Comparison of ENCODE assay signal across 22 mouse cellular contexts in the genomic region with DNA sequence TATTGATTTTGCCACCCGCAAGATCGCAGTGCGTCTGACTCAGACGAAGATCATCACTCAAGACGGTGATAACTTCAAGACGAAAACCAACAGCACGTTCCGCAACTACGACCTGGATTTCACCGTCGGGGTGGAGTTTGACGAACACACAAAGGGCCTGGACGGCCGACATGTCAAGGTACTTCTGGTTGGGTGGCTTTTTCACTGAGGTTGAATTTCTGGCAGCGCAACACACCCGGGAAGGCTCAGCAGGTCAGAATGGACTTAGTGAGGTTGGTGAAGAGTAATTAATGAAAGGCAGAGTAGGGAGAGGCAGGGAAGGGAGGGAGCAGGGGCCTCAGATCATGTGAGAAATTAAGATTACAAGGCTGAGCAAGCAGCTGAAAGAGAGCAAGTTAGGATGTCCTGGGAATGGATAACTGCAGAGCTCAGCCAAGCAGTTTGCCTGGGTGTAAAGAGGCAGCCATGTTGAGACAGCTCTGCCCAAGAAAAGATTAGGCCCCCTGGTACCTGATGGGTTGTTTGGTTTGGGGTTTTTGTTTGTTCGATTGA. TPM values are rescaled to one million over a fixed set of nuclear protein-coding genes. Genes with fewer than 3 reads are reported as not detected.
DNase-seq lines count a peak whose midpoint lies in the region; ATAC-seq and TF ChIP-seq lines count a peak whose summit lies in the region.
"Had no signal": no experiment of that assay in that cellular context is flagged by ENCODE, and none has a peak within 500 bp of the region (broad histone marks: within the 10 kb centered on the region; RNA-seq: fewer than 3 reads in every experiment).

No protein-coding gene starts in this region.

- no peaks in the 10 kb centered on the region for H3K9me3 ChIP-seq in kidney, postnatal 0 days (replicated peaks; ENCODE audit: low read length)
- no peaks in the 10 kb centered on the region for H3K9me3 ChIP-seq in kidney, embryonic 16.5 days (ENCODE audit: low read length)
- H3K9me3 ChIP-seq in intestine, embryonic 15.5 days, result no peaks in the 10 kb centered on the region
- no peaks in the 10 kb centered on the region for H3K9me3 ChIP-seq in neural tube, embryonic 13.5 days
- H3K9me3 ChIP-seq in stomach, embryonic 16.5 days (replicated peaks; ENCODE audit: control insufficient read depth, low read length), result no peaks in the 10 kb centered on the region
- H3K9me3 ChIP-seq: heart, embryonic 15.5 days; midbrain, embryonic 10.5 days had no signal

- no peak for TF ChIP-seq CTCF in kidney, postnatal 0 days (IDR thresholded peaks at IDR 0.05; ENCODE audit: low read depth)

- H3K27ac ChIP-seq in kidney, postnatal 0 days, result no peak overlapping the region; the same call in 1 of the 2 replicates
- no peak overlapping the region; the same call in 1 of the 2 replicates for H3K27ac ChIP-seq in kidney, embryonic 16.5 days (ENCODE audit: low read length)
- H3K27ac ChIP-seq in intestine, embryonic 15.5 days, result no peak overlapping the region
- H3K27ac ChIP-seq in neural tube, embryonic 13.5 days (replicated peaks), result peak overlapping the region; percentile 75
- H3K27ac ChIP-seq in stomach, embryonic 16.5 days (ENCODE audit: low read length), result peak overlapping the region; percentile 89
- H3K27ac ChIP-seq: heart, embryonic 15.5 days; layer of hippocampus, adult 2 months; midbrain, embryonic 10.5 days had no signal

- DNase-seq in kidney, postnatal 0 days (ENCODE audit: low spot score), result peak; percentile 34
- DNase-seq in gastrocnemius, adult 18-20 months (ENCODE audit: low spot score), result no peak
- no peak for DNase-seq in natural killer cell, adult 2 months (ENCODE audit: low spot score in 2 of 2)
- DNase-seq: cerebellum, adult 18-20 months; cerebellum, postnatal 25 days; forebrain, postnatal 0 days; liver, postnatal 0 days; thymus, postnatal 25 days had no signal

- H3K4me1 ChIP-seq in kidney, postnatal 0 days (replicated peaks; ENCODE audit: insufficient read depth, low read length), result peaks cover 9% of the 10 kb centered on the region
- peaks cover 26% of the 10 kb centered on the region for H3K4me1 ChIP-seq in kidney, embryonic 16.5 days (ENCODE audit: insufficient read depth, low read length)
- peaks cover 20% of the 10 kb centered on the region for H3K4me1 ChIP-seq in intestine, embryonic 15.5 days (replicated peaks)
- H3K4me1 ChIP-seq in neural tube, embryonic 13.5 days (replicated peaks), result peaks cover 39% of the 10 kb centered on the region
- peaks cover 30% of the 10 kb centered on the region for H3K4me1 ChIP-seq in stomach, embryonic 16.5 days (ENCODE audit: control insufficient read depth, insufficient read depth, low read length)

- WGBS in kidney, postnatal 0 days, result 69% methylated on average over 17 of the region's 17 CpGs
- WGBS in kidney, embryonic 16.5 days, result 76% methylated on average over 17 of the region's 17 CpGs
- WGBS in intestine, embryonic 15.5 days, result 56% methylated on average over 17 of the region's 17 CpGs
- 73% methylated on average over 17 of the region's 17 CpGs for WGBS in neural tube, embryonic 13.5 days
- WGBS in stomach, embryonic 16.5 days, result 48% methylated on average over 17 of the region's 17 CpGs

- no peaks in the 10 kb centered on the region for H3K36me3 ChIP-seq in kidney, postnatal 0 days (ENCODE audit: insufficient read depth, low read length)
- no peaks in the 10 kb centered on the region for H3K36me3 ChIP-seq in kidney, embryonic 16.5 days (ENCODE audit: insufficient read depth, low read length)
- H3K36me3 ChIP-seq in intestine, embryonic 15.5 days, result no peaks in the 10 kb centered on the region
- H3K36me3 ChIP-seq in neural tube, embryonic 13.5 days, result no peaks in the 10 kb centered on the region
- H3K36me3 ChIP-seq in stomach, embryonic 16.5 days (ENCODE audit: control insufficient read depth, insufficient read depth, low read length), result no peaks in the 10 kb centered on the region
- H3K36me3 ChIP-seq: heart, embryonic 15.5 days; midbrain, embryonic 10.5 days had no signal

- H3K4me3 ChIP-seq in kidney, postnatal 0 days (replicated peaks; ENCODE audit: low read depth, low read length), result no peak overlapping the region
- H3K4me3 ChIP-seq in kidney, embryonic 16.5 days (ENCODE audit: low read length), result no peak overlapping the region
- no peak overlapping the region for H3K4me3 ChIP-seq in intestine, embryonic 15.5 days (replicated peaks)
- no peak overlapping the region for H3K4me3 ChIP-seq in neural tube, embryonic 13.5 days
- H3K4me3 ChIP-seq in stomach, embryonic 16.5 days (replicated peaks; ENCODE audit: low read length), result no peak overlapping the region
- H3K4me3 ChIP-seq: heart, embryonic 15.5 days; layer of hippocampus, adult 2 months; midbrain, embryonic 10.5 days had no signal

- no peaks in the 10 kb centered on the region for H3K27me3 ChIP-seq in kidney, postnatal 0 days (ENCODE audit: insufficient read depth, low read length)
- H3K27me3 ChIP-seq in kidney, embryonic 16.5 days (ENCODE audit: insufficient read depth, low read length), result no peaks in the 10 kb centered on the region
- H3K27me3 ChIP-seq in intestine, embryonic 15.5 days (replicated peaks), result no peaks in the 10 kb centered on the region
- no peaks in the 10 kb centered on the region for H3K27me3 ChIP-seq in neural tube, embryonic 13.5 days
- H3K27me3 ChIP-seq in stomach, embryonic 16.5 days (ENCODE audit: control insufficient read depth, insufficient read depth, low read length), result no peaks in the 10 kb centered on the region
- H3K27me3 ChIP-seq: heart, embryonic 15.5 days had no signal

- ATAC-seq in kidney, postnatal 0 days (replicated peaks; ENCODE audit: low FRiP score, low read depth), result peak; percentile 65; the same call in 1 of the 2 replicates
- no peak for ATAC-seq in kidney, embryonic 16.5 days (ENCODE audit: low FRiP score, low TSS enrichment)
- peak; percentile 64 for ATAC-seq in intestine, embryonic 15.5 days
- no peak for ATAC-seq in neural tube, embryonic 13.5 days (ENCODE audit: low read depth)
- peak; percentile 31; the same call in 1 of the 2 replicates for ATAC-seq in stomach, embryonic 16.5 days (ENCODE audit: insufficient read depth, low FRiP score)
- ATAC-seq: forebrain, postnatal 0 days; hindbrain, embryonic 16.5 days; liver, postnatal 0 days; midbrain, embryonic 16.5 days had no signal

- H3K9ac ChIP-seq in kidney, postnatal 0 days (ENCODE audit: low read depth, low read length), result no peak overlapping the region
- no peak overlapping the region for H3K9ac ChIP-seq in kidney, embryonic 16.5 days (replicated peaks; ENCODE audit: low read length)
- no peak overlapping the region for H3K9ac ChIP-seq in intestine, embryonic 15.5 days
- no peak overlapping the region for H3K9ac ChIP-seq in neural tube, embryonic 13.5 days
- H3K9ac ChIP-seq in stomach, embryonic 16.5 days (ENCODE audit: low read length), result no peak overlapping the region
- H3K9ac ChIP-seq: forebrain, postnatal 0 days; heart, embryonic 15.5 days; liver, postnatal 0 days had no signal

- no peak overlapping the region for H3K4me2 ChIP-seq in kidney, postnatal 0 days (ENCODE audit: low read length)
- H3K4me2 ChIP-seq in kidney, embryonic 16.5 days (replicated peaks; ENCODE audit: low read depth, low read length), result no peak overlapping the region
- no peak overlapping the region for H3K4me2 ChIP-seq in intestine, embryonic 15.5 days (replicated peaks)
- H3K4me2 ChIP-seq in neural tube, embryonic 13.5 days, result no peak overlapping the region
- peak overlapping the region; percentile 38; the same call in 1 of the 2 replicates for H3K4me2 ChIP-seq in stomach, embryonic 16.5 days (ENCODE audit: low read depth, low read length)
- H3K4me2 ChIP-seq: heart, embryonic 15.5 days; liver, embryonic 11.5 days had no signal

RNA-seq across cellular contexts. Expression of a gene that starts 12.9 kb away (rescaled TPM):
- polyA plus RNA-seq in kidney, postnatal 0 days (2015; fragmentation: Nextera tagmentation; extraction: Ambion mirVana), result 2.5 and 3.4 TPM in 2 replicates
- polyA plus RNA-seq in kidney, embryonic 16.5 days (2015; fragmentation: Nextera tagmentation; extraction: Ambion mirVana), result 0.59 TPM in 1 of 2 replicates, not detected in the other
- polyA plus RNA-seq in intestine, embryonic 15.5 days (2015; fragmentation: Nextera tagmentation; extraction: Ambion mirVana), result 291 and 368 TPM in 2 replicates
- 2.2 and 2.9 TPM in 2 replicates for polyA plus RNA-seq in neural tube, embryonic 13.5 days (2015; fragmentation: Nextera tagmentation; extraction: Ambion mirVana)
- 164 and 168 TPM in 2 replicates for polyA plus RNA-seq in stomach, embryonic 16.5 days (2015; fragmentation: Nextera tagmentation; extraction: Ambion mirVana)
- total RNA-seq in gastrocnemius, adult 18-20 months (2021), result not detected
- total RNA-seq: heart, postnatal 4 days; layer of hippocampus, adult 2 months; layer of hippocampus, postnatal 25 days; MEL had no signal
- polyA plus RNA-seq: forebrain, embryonic 11.5 days; midbrain, embryonic 16.5 days had no signal

Comparison
In these comparisons a context has a peak if more than half of its experiments do, and no peak if none do; other contexts are left out.
1. ATAC-seq: peak in kidney, postnatal 0 days (single experiment), intestine, embryonic 15.5 days (single experiment) and stomach, embryonic 16.5 days (single experiment); none in kidney, embryonic 16.5 days (single experiment) and neural tube, embryonic 13.5 days (single experiment).
2. H3K27ac ChIP-seq: peak in neural tube, embryonic 13.5 days (single experiment) and stomach, embryonic 16.5 days (single experiment); none in kidney, postnatal 0 days (single experiment), kidney, embryonic 16.5 days (single experiment) and intestine, embryonic 15.5 days (single experiment).
3. RNA of a gene that starts 12.9 kb away (polyA plus RNA-seq): 291 to 368 TPM in intestine, embryonic 15.5 days and 164 to 168 TPM in stomach, embryonic 16.5 days; 2.5 to 3.4 TPM in kidney, postnatal 0 days, 2.2 to 2.9 TPM in neural tube, embryonic 13.5 days and 0.59 TPM in kidney, embryonic 16.5 days; every median in the first group is over 10 times any median in the second.